Mouse (Mus musculus): ENCODE measurements around the gene Myo16. TPM values are rescaled to one million over a fixed set of nuclear protein-coding genes. Genes with fewer than 3 reads are reported as not detected.

The Myo16 gene
- polyA plus RNA-seq, 1 experiment from 2014 or later = 0.34 TPM

DNA sequence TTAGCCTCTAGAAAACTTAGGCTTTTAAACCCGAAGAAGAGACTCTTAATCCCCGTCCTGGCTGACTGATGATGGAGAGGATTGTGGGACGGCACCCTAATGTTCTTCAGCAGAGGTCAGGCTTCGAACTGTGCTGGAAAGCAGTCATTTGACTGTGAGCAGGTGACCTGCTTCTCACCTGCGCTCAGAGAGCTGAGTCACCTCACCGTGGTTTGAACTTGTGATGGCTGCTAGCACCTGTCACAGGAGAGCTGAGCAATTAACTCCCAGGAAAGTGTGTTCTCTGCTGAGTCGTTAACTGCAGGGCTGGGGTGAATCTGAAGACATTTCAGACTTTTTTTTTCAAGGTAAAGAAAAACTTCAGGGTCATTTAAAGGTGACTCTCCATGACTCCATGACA lies 261.6 kb downstream of the Myo16 start:
- WGBS = 33% methylated on average over 7 of the region's 7 CpGs
- no peaks in the 10 kb centered on the region for H3K9me3 ChIP-seq (ENCODE audit: control insufficient read depth, low read length)
- no peaks in the 10 kb centered on the region for H3K27me3 ChIP-seq (ENCODE audit: control insufficient read depth, insufficient read depth, low read length)
- H3K9ac ChIP-seq (ENCODE audit: low read length) = no peak overlapping the region
- H3K4me3 ChIP-seq (ENCODE audit: control insufficient read depth in 1 of 2, insufficient read depth in 1 of 2, low read depth in 1 of 2, low read length in 2 of 2) = no peak overlapping the region
- H3K4me1 ChIP-seq (ENCODE audit: control insufficient read depth in 2 of 2, insufficient read depth in 2 of 2, low read length in 2 of 2) = no peaks in the 10 kb centered on the region
- H3K36me3 ChIP-seq (ENCODE audit: control insufficient read depth, insufficient read depth, low read length) = no peaks in the 10 kb centered on the region
- no peak for ATAC-seq (ENCODE audit: insufficient number of reproducible peaks, insufficient read depth, low FRiP score, low read depth)
- H3K4me2 ChIP-seq (ENCODE audit: low read length) = no peak overlapping the region
- H3K27ac ChIP-seq (replicated peaks in 1 of 2; ENCODE audit: control insufficient read depth in 1 of 2, insufficient read depth in 1 of 2, low read depth in 2 of 2, low read length in 2 of 2) = no peak overlapping the region

GRCm38 (mm10) chr8:10415885-10416284 lies 262.2 kb downstream of the Myo16 start:
- no peak for ATAC-seq (ENCODE audit: insufficient number of reproducible peaks, insufficient read depth, low FRiP score, low read depth)
- H3K27ac ChIP-seq (replicated peaks in 1 of 2; ENCODE audit: control insufficient read depth in 1 of 2, insufficient read depth in 1 of 2, low read depth in 2 of 2, low read length in 2 of 2) = no peak overlapping the region
- H3K4me2 ChIP-seq (ENCODE audit: low read length) = no peak overlapping the region
- no peaks in the 10 kb centered on the region for H3K27me3 ChIP-seq (ENCODE audit: control insufficient read depth, insufficient read depth, low read length)
- no peaks in the 10 kb centered on the region for H3K36me3 ChIP-seq (ENCODE audit: control insufficient read depth, insufficient read depth, low read length)
- 77% methylated on average over 9 of the region's 9 CpGs for WGBS
- no peak overlapping the region for H3K4me3 ChIP-seq (ENCODE audit: control insufficient read depth in 1 of 2, insufficient read depth in 1 of 2, low read depth in 1 of 2, low read length in 2 of 2)
- no peaks in the 10 kb centered on the region for H3K9me3 ChIP-seq (ENCODE audit: control insufficient read depth, low read length)
- H3K4me1 ChIP-seq (ENCODE audit: control insufficient read depth in 2 of 2, insufficient read depth in 2 of 2, low read length in 2 of 2) = no peaks in the 10 kb centered on the region
- no peak overlapping the region for H3K9ac ChIP-seq (ENCODE audit: low read length)

DNA sequence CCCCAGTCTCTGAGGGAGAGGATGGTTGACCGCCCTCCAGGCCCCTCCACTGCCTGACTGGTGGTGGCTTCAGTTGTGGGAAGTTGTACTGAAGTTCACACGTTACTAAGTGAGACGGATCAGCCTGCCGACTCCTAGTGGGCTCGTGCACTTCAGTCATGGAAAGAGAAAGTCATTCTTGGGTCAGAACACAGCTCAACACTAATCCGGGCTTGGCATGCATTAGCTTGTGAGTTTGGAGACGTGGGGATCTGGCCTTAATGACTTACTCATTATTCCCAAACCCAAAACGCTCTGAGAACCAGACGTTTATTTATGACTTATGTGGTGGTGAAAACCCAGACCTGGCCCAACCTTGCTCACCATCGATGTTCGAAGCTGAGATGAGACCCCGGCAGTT lies 263.1 kb downstream of the Myo16 start:
- Histone ChIP-seq H3K9ac (ENCODE audit: low read length) (no peak overlapping the region), H3K4me3 (ENCODE audit: control insufficient read depth in 1 of 2, insufficient read depth in 1 of 2, low read depth in 1 of 2, low read length in 2 of 2) (no peak overlapping the region), H3K4me1 (ENCODE audit: control insufficient read depth in 2 of 2, insufficient read depth in 2 of 2, low read length in 2 of 2) (no peaks in the 10 kb centered on the region), H3K27ac (replicated peaks in 1 of 2; ENCODE audit: control insufficient read depth in 1 of 2, insufficient read depth in 1 of 2, low read depth in 2 of 2, low read length in 2 of 2) (no peak overlapping the region), H3K27me3 (ENCODE audit: control insufficient read depth, insufficient read depth, low read length) (no peaks in the 10 kb centered on the region), H3K4me2 (ENCODE audit: low read length) (no peak overlapping the region), H3K9me3 (ENCODE audit: control insufficient read depth, low read length) (no peaks in the 10 kb centered on the region), H3K36me3 (ENCODE audit: control insufficient read depth, insufficient read depth, low read length) (no peaks in the 10 kb centered on the region)
- ATAC-seq (ENCODE audit: insufficient number of reproducible peaks, insufficient read depth, low FRiP score, low read depth) = no peak
- WGBS = 82% methylated on average over 12 of the region's 12 CpGs

DNA sequence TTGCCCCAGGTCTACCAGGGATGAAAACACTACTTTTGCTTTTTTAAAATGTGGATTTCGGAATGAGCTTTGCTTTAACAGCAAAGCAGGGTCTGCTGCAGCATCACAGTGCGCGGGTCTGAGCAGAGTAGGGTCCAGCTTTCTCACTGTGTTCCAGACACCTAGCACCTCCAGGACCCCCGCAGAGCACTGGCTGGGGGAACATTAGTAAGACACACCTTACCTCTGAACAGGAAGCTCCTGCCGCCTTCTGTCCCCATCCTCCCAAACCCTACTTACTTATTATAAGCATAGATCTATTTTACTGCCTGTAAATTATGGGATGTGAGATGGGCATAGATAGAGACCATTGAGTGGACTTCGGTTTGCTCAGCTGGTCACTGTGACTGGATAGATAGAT lies 263.6 kb downstream of the Myo16 start:
- no peak overlapping the region for H3K9ac ChIP-seq (ENCODE audit: low read length)
- H3K4me2 ChIP-seq (ENCODE audit: low read length) = no peak overlapping the region
- H3K4me3 ChIP-seq (ENCODE audit: control insufficient read depth in 1 of 2, insufficient read depth in 1 of 2, low read depth in 1 of 2, low read length in 2 of 2) = no peak overlapping the region
- no peak overlapping the region for H3K27ac ChIP-seq (replicated peaks in 1 of 2; ENCODE audit: control insufficient read depth in 1 of 2, insufficient read depth in 1 of 2, low read depth in 2 of 2, low read length in 2 of 2)
- no peaks in the 10 kb centered on the region for H3K36me3 ChIP-seq (ENCODE audit: control insufficient read depth, insufficient read depth, low read length)
- no peaks in the 10 kb centered on the region for H3K4me1 ChIP-seq (ENCODE audit: control insufficient read depth in 2 of 2, insufficient read depth in 2 of 2, low read length in 2 of 2)
- H3K27me3 ChIP-seq (ENCODE audit: control insufficient read depth, insufficient read depth, low read length) = no peaks in the 10 kb centered on the region
- ATAC-seq (ENCODE audit: insufficient number of reproducible peaks, insufficient read depth, low FRiP score, low read depth) = no peak
- 89% methylated on average over 6 of the region's 6 CpGs for WGBS
- H3K9me3 ChIP-seq (ENCODE audit: control insufficient read depth, low read length) = no peaks in the 10 kb centered on the region

DNA sequence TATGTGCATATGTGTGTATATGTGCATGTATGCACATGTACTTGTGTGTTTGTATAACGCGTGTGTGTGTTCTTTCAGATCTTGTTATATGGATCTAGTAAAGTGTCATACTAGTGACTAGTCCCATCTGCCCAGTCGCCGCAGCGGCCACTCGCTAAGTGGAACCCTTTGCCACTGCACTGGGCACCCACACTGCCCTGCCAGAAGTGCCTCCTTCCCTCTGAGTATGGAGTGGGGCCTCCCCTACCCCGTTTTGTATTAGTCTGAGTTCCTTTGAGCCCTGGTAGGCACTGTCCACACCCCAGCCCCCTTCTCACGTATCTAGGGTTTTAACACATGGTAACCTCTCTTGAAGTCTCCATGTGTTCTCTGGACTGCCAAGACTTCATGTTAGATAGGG lies 264.3 kb downstream of the Myo16 start:
- H3K4me1 ChIP-seq (ENCODE audit: control insufficient read depth in 2 of 2, insufficient read depth in 2 of 2, low read length in 2 of 2) = no peaks in the 10 kb centered on the region
- no peak overlapping the region for H3K4me3 ChIP-seq (ENCODE audit: control insufficient read depth in 1 of 2, insufficient read depth in 1 of 2, low read depth in 1 of 2, low read length in 2 of 2)
- H3K27ac ChIP-seq (replicated peaks in 1 of 2; ENCODE audit: control insufficient read depth in 1 of 2, insufficient read depth in 1 of 2, low read depth in 2 of 2, low read length in 2 of 2) = no peak overlapping the region
- ATAC-seq (ENCODE audit: insufficient number of reproducible peaks, insufficient read depth, low FRiP score, low read depth) = no peak
- H3K9me3 ChIP-seq (ENCODE audit: control insufficient read depth, low read length) = no peaks in the 10 kb centered on the region
- no peaks in the 10 kb centered on the region for H3K27me3 ChIP-seq (ENCODE audit: control insufficient read depth, insufficient read depth, low read length)
- 88% methylated on average over 8 of the region's 8 CpGs for WGBS
- H3K9ac ChIP-seq (ENCODE audit: low read length) = no peak overlapping the region
- no peaks in the 10 kb centered on the region for H3K36me3 ChIP-seq (ENCODE audit: control insufficient read depth, insufficient read depth, low read length)
- no peak overlapping the region for H3K4me2 ChIP-seq (ENCODE audit: low read length)

GRCm38 (mm10) chr8:10418971-10419370 lies 265.3 kb downstream of the Myo16 start:
- H3K4me2 ChIP-seq (ENCODE audit: low read length) = no peak overlapping the region
- no peak overlapping the region for H3K4me3 ChIP-seq (ENCODE audit: control insufficient read depth in 1 of 2, insufficient read depth in 1 of 2, low read depth in 1 of 2, low read length in 2 of 2)
- no peak overlapping the region for H3K27ac ChIP-seq (replicated peaks in 1 of 2; ENCODE audit: control insufficient read depth in 1 of 2, insufficient read depth in 1 of 2, low read depth in 2 of 2, low read length in 2 of 2)
- no peak overlapping the region for H3K9ac ChIP-seq (ENCODE audit: low read length)
- no peaks in the 10 kb centered on the region for H3K4me1 ChIP-seq (ENCODE audit: control insufficient read depth in 2 of 2, insufficient read depth in 2 of 2, low read length in 2 of 2)
- no peaks in the 10 kb centered on the region for H3K9me3 ChIP-seq (ENCODE audit: control insufficient read depth, low read length)
- no peaks in the 10 kb centered on the region for H3K27me3 ChIP-seq (ENCODE audit: control insufficient read depth, insufficient read depth, low read length)
- no peaks in the 10 kb centered on the region for H3K36me3 ChIP-seq (ENCODE audit: control insufficient read depth, insufficient read depth, low read length)
- 68% methylated on average over 7 of the region's 7 CpGs for WGBS
- ATAC-seq (ENCODE audit: insufficient number of reproducible peaks, insufficient read depth, low FRiP score, low read depth) = no peak

- H3K4me1 ChIP-seq (ENCODE audit: control insufficient read depth in 2 of 2, insufficient read depth in 2 of 2, low read length in 2 of 2) = no peaks in the 10 kb centered on the region
- 69% methylated on average over 4 of the region's 4 CpGs for WGBS
- H3K4me2 ChIP-seq (ENCODE audit: low read length) = no peak overlapping the region
- H3K27me3 ChIP-seq (ENCODE audit: control insufficient read depth, insufficient read depth, low read length) = no peaks in the 10 kb centered on the region
- H3K4me3 ChIP-seq (ENCODE audit: control insufficient read depth in 1 of 2, insufficient read depth in 1 of 2, low read depth in 1 of 2, low read length in 2 of 2) = no peak overlapping the region
- no peak overlapping the region for H3K27ac ChIP-seq (replicated peaks in 1 of 2; ENCODE audit: control insufficient read depth in 1 of 2, insufficient read depth in 1 of 2, low read depth in 2 of 2, low read length in 2 of 2)
- no peak for ATAC-seq (ENCODE audit: insufficient number of reproducible peaks, insufficient read depth, low FRiP score, low read depth)
- H3K9ac ChIP-seq (ENCODE audit: low read length) = no peak overlapping the region
- no peaks in the 10 kb centered on the region for H3K9me3 ChIP-seq (ENCODE audit: control insufficient read depth, low read length)
- no peaks in the 10 kb centered on the region for H3K36me3 ChIP-seq (ENCODE audit: control insufficient read depth, insufficient read depth, low read length)
These were observed 266.0 kb downstream of the Myo16 start for GRCm38 (mm10) chr8:10419726-10420125.

DNA sequence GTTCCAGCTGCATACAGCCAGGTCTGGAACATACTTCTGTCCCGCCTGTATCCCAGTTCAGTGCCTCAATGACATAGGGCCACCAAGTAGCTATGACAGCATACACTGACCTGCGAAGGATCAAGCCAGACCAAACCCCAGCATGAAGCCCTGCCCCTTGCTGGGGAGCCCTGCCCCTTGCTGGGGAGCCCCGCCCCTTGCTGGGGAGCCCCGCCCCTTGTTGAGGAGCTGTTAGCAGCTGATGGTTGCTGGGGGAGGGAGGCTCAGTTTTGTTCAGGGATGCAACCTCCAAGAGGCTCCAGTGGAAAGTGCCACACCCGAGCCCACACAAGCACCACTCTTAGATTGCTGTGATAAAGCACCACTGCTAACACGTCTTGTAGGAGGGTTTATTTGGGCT lies 266.8 kb downstream of the Myo16 start:
- no peaks in the 10 kb centered on the region for H3K9me3 ChIP-seq (ENCODE audit: control insufficient read depth, low read length)
- no peak overlapping the region for H3K27ac ChIP-seq (replicated peaks in 1 of 2; ENCODE audit: control insufficient read depth in 1 of 2, insufficient read depth in 1 of 2, low read depth in 2 of 2, low read length in 2 of 2)
- WGBS = 70% methylated on average over 6 of the region's 6 CpGs
- no peaks in the 10 kb centered on the region for H3K27me3 ChIP-seq (ENCODE audit: control insufficient read depth, insufficient read depth, low read length)
- H3K4me1 ChIP-seq (ENCODE audit: control insufficient read depth in 2 of 2, insufficient read depth in 2 of 2, low read length in 2 of 2) = no peaks in the 10 kb centered on the region
- no peak for ATAC-seq (ENCODE audit: insufficient number of reproducible peaks, insufficient read depth, low FRiP score, low read depth)
- no peak overlapping the region for H3K4me3 ChIP-seq (ENCODE audit: control insufficient read depth in 1 of 2, insufficient read depth in 1 of 2, low read depth in 1 of 2, low read length in 2 of 2)
- H3K36me3 ChIP-seq (ENCODE audit: control insufficient read depth, insufficient read depth, low read length) = no peaks in the 10 kb centered on the region
- H3K9ac ChIP-seq (ENCODE audit: low read length) = no peak overlapping the region
- H3K4me2 ChIP-seq (ENCODE audit: low read length) = no peak overlapping the region

All from heart, embryonic 14.5 days (tissue).